Comparison of ENCODE assay signal across 19 mouse cellular contexts in the genomic region with DNA sequence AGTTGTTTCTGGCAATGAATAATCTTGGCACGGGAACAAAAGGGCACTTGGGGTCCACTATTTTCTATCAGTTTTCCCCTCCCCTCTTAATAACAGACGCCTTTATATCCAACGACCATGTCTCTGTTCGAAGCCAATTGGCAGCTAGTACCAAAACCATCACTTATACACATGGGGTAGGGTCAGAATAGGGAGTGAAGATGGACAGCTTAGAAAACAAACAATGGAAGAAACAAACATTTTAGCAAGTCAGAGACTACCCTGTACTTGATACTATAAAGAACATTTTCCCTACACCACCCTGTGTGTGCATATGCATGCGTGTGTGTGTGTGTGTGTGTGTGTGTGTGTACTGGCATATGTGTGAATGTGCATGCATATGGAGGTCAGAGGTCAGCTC.
A peak's percentile ranks its signal among the peaks of the same experiment; 100 is the strongest.
DNase-seq lines count a peak whose midpoint lies in the region; ATAC-seq lines count a peak whose summit lies in the region.
"Had no signal": no experiment of that assay in that cellular context is flagged by ENCODE, and none has a peak within 500 bp of the region (broad histone marks: within the 10 kb centered on the region; RNA-seq: fewer than 3 reads in every experiment).

No protein-coding gene starts in this region.

- peaks cover 16% of the 10 kb centered on the region for H3K4me1 ChIP-seq in forebrain, embryonic 15.5 days
- no peaks in the 10 kb centered on the region for H3K4me1 ChIP-seq in forebrain, embryonic 11.5 days (replicated peaks; ENCODE audit: control insufficient read depth, insufficient read depth, low read length)
- H3K4me1 ChIP-seq in limb, embryonic 11.5 days (ENCODE audit: control insufficient read depth, insufficient read depth, low read length): no peaks in the 10 kb centered on the region
- no peaks in the 10 kb centered on the region for H3K4me1 ChIP-seq in limb, embryonic 10.5 days
- H3K4me1 ChIP-seq in midbrain, embryonic 12.5 days: 0 out of 2 replicates have a peak, but pooled peaks cover 5% of the 10 kb centered on the region
- H3K4me1 ChIP-seq in neural tube, embryonic 15.5 days: peaks cover 13% of the 10 kb centered on the region
- H3K4me1 ChIP-seq: embryonic facial prominence, embryonic 13.5 days; liver, embryonic 13.5 days; lung, embryonic 15.5 days had no signal

- H3K27ac ChIP-seq in forebrain, embryonic 15.5 days (replicated peaks): no peak overlapping the region
- H3K27ac ChIP-seq in forebrain, embryonic 11.5 days (ENCODE audit: low read depth, low read length): no peak overlapping the region
- H3K27ac ChIP-seq in limb, embryonic 11.5 days (replicated peaks; ENCODE audit: low read depth, low read length): no peak overlapping the region
- no peak overlapping the region for H3K27ac ChIP-seq in limb, embryonic 10.5 days
- peak overlapping the region; percentile 30; the same call in 1 of the 2 replicates for H3K27ac ChIP-seq in midbrain, embryonic 12.5 days (replicated peaks)
- 0 out of 2 replicates have a peak overlapping the region, but pooled peaks have one; percentile 18 for H3K27ac ChIP-seq in neural tube, embryonic 15.5 days (replicated peaks)
- H3K27ac ChIP-seq: embryonic facial prominence, embryonic 13.5 days; layer of hippocampus, adult 2 months; liver, embryonic 13.5 days; lung, embryonic 15.5 days had no signal

- 52% methylated on average over 5 of the region's 5 CpGs for WGBS in forebrain, embryonic 15.5 days
- 82% methylated on average over 5 of the region's 5 CpGs for WGBS in forebrain, embryonic 11.5 days
- 86% methylated on average over 5 of the region's 5 CpGs for WGBS in limb, embryonic 11.5 days
- 90% methylated on average over 5 of the region's 5 CpGs for WGBS in limb, embryonic 10.5 days
- 81% methylated on average over 5 of the region's 5 CpGs for WGBS in midbrain, embryonic 12.5 days
- 39% methylated on average over 5 of the region's 5 CpGs for WGBS in neural tube, embryonic 15.5 days

- no peaks in the 10 kb centered on the region for H3K27me3 ChIP-seq in forebrain, embryonic 15.5 days
- H3K27me3 ChIP-seq in forebrain, embryonic 11.5 days (ENCODE audit: control insufficient read depth, insufficient read depth, low read length): no peaks in the 10 kb centered on the region
- H3K27me3 ChIP-seq in limb, embryonic 11.5 days (ENCODE audit: control insufficient read depth, insufficient read depth, low read length): no peaks in the 10 kb centered on the region
- no peaks in the 10 kb centered on the region for H3K27me3 ChIP-seq in limb, embryonic 10.5 days (ENCODE audit: low read depth, poor library complexity, severe bottlenecking)
- H3K27me3 ChIP-seq in midbrain, embryonic 12.5 days: no peaks in the 10 kb centered on the region
- H3K27me3 ChIP-seq in neural tube, embryonic 15.5 days (replicated peaks): no peaks in the 10 kb centered on the region
- H3K27me3 ChIP-seq: embryonic facial prominence, embryonic 13.5 days; liver, embryonic 13.5 days; lung, embryonic 15.5 days had no signal

- peak; percentile 68 for ATAC-seq in forebrain, embryonic 15.5 days (replicated peaks)
- ATAC-seq in forebrain, embryonic 11.5 days (replicated peaks; ENCODE audit: low FRiP score): no peak
- 0 out of 2 replicates have a peak, but pooled peaks have one; percentile 13 for ATAC-seq in limb, embryonic 11.5 days (ENCODE audit: insufficient number of reproducible peaks, low FRiP score, low TSS enrichment, low read depth)
- ATAC-seq in midbrain, embryonic 12.5 days (ENCODE audit: low FRiP score, low read depth): 0 out of 2 replicates have a peak, but pooled peaks have one; percentile 38
- no peak for ATAC-seq in neural tube, embryonic 15.5 days (ENCODE audit: low FRiP score)
- ATAC-seq in cerebellum, adult (ENCODE audit: insufficient number of reproducible peaks, low FRiP score, low TSS enrichment): no peak

- no peak overlapping the region for H3K4me2 ChIP-seq in forebrain, embryonic 15.5 days (replicated peaks)
- no peak overlapping the region for H3K4me2 ChIP-seq in forebrain, embryonic 11.5 days (ENCODE audit: low read depth, low read length, severe bottlenecking)
- H3K4me2 ChIP-seq in limb, embryonic 11.5 days (ENCODE audit: low read depth, severe bottlenecking): no peak overlapping the region
- no peak overlapping the region for H3K4me2 ChIP-seq in midbrain, embryonic 12.5 days (replicated peaks)
- no peak overlapping the region for H3K4me2 ChIP-seq in neural tube, embryonic 15.5 days
- H3K4me2 ChIP-seq: embryonic facial prominence, embryonic 13.5 days; liver, embryonic 13.5 days; lung, embryonic 15.5 days had no signal

- no peaks in the 10 kb centered on the region for H3K36me3 ChIP-seq in forebrain, embryonic 15.5 days
- H3K36me3 ChIP-seq in forebrain, embryonic 11.5 days (ENCODE audit: control insufficient read depth, insufficient read depth, low read length): no peaks in the 10 kb centered on the region
- H3K36me3 ChIP-seq in limb, embryonic 11.5 days (ENCODE audit: control insufficient read depth, insufficient read depth, low read length): no peaks in the 10 kb centered on the region
- H3K36me3 ChIP-seq in limb, embryonic 10.5 days: no peaks in the 10 kb centered on the region
- H3K36me3 ChIP-seq in midbrain, embryonic 12.5 days: no peaks in the 10 kb centered on the region
- H3K36me3 ChIP-seq in neural tube, embryonic 15.5 days: no peaks in the 10 kb centered on the region
- H3K36me3 ChIP-seq: embryonic facial prominence, embryonic 13.5 days; liver, embryonic 13.5 days; lung, embryonic 15.5 days had no signal

- no peak overlapping the region for H3K4me3 ChIP-seq in forebrain, embryonic 15.5 days
- H3K4me3 ChIP-seq in forebrain, embryonic 11.5 days (ENCODE audit: low read depth, low read length): no peak overlapping the region
- H3K4me3 ChIP-seq in limb, embryonic 11.5 days (ENCODE audit: low read depth, low read length): no peak overlapping the region
- H3K4me3 ChIP-seq in limb, embryonic 10.5 days: no peak overlapping the region
- no peak overlapping the region for H3K4me3 ChIP-seq in midbrain, embryonic 12.5 days
- no peak overlapping the region for H3K4me3 ChIP-seq in neural tube, embryonic 15.5 days (replicated peaks)
- H3K4me3 ChIP-seq: embryonic facial prominence, embryonic 13.5 days; layer of hippocampus, adult 2 months; liver, embryonic 13.5 days; lung, embryonic 15.5 days had no signal

- no peak for DNase-seq in forebrain, embryonic 11.5 days (ENCODE audit: low spot score)
- DNase-seq in limb, embryonic 11.5 days (ENCODE audit: low spot score): no peak
- no peak for DNase-seq in limb, embryonic 10.5 days (ENCODE audit: low spot score)
- DNase-seq in Muller cell, postnatal 12 days (ENCODE audit: inconsistent ontology term): no peak
- DNase-seq: adrenal gland, postnatal 10 days; cerebellum, adult 2 months; heart, adult 18-20 months; kidney, adult 8-10 months; left cerebral cortex, postnatal 4 days; liver, embryonic 13.5 days; right cerebral cortex, adult 18-20 months; thymus, adult 2 months had no signal

- H3K9ac ChIP-seq in forebrain, embryonic 15.5 days (replicated peaks): no peak overlapping the region
- no peak overlapping the region for H3K9ac ChIP-seq in forebrain, embryonic 11.5 days (ENCODE audit: low read length)
- no peak overlapping the region for H3K9ac ChIP-seq in limb, embryonic 11.5 days (ENCODE audit: low read length)
- no peak overlapping the region for H3K9ac ChIP-seq in midbrain, embryonic 12.5 days (replicated peaks)
- H3K9ac ChIP-seq in neural tube, embryonic 15.5 days (replicated peaks): no peak overlapping the region
- H3K9ac ChIP-seq: embryonic facial prominence, embryonic 13.5 days; liver, embryonic 13.5 days; lung, embryonic 15.5 days had no signal

- H3K9me3 ChIP-seq in forebrain, embryonic 15.5 days: no peaks in the 10 kb centered on the region
- H3K9me3 ChIP-seq in forebrain, embryonic 11.5 days (ENCODE audit: control insufficient read depth, low read length): no peaks in the 10 kb centered on the region
- H3K9me3 ChIP-seq in limb, embryonic 11.5 days (ENCODE audit: control insufficient read depth, low read length): no peaks in the 10 kb centered on the region
- H3K9me3 ChIP-seq in limb, embryonic 10.5 days (replicated peaks): no peaks in the 10 kb centered on the region
- H3K9me3 ChIP-seq in midbrain, embryonic 12.5 days: no peaks in the 10 kb centered on the region
- no peaks in the 10 kb centered on the region for H3K9me3 ChIP-seq in neural tube, embryonic 15.5 days (replicated peaks)
- H3K9me3 ChIP-seq: embryonic facial prominence, embryonic 13.5 days; liver, embryonic 13.5 days; lung, embryonic 15.5 days had no signal

Comparison
In these comparisons a context has a peak if more than half of its experiments do, and no peak if none do; other contexts are left out.
1. ATAC-seq: peak in forebrain, embryonic 15.5 days (single experiment), limb, embryonic 11.5 days (single experiment) and midbrain, embryonic 12.5 days (single experiment); none in forebrain, embryonic 11.5 days (single experiment), neural tube, embryonic 15.5 days (single experiment) and cerebellum, adult (single experiment).
2. H3K27ac ChIP-seq: peak in midbrain, embryonic 12.5 days (single experiment) and neural tube, embryonic 15.5 days (single experiment); none in forebrain, embryonic 15.5 days (single experiment), forebrain, embryonic 11.5 days (single experiment), limb, embryonic 11.5 days (single experiment) and limb, embryonic 10.5 days (single experiment).